ENCODE assay signal across 8 mouse cellular contexts in the genomic region with DNA sequence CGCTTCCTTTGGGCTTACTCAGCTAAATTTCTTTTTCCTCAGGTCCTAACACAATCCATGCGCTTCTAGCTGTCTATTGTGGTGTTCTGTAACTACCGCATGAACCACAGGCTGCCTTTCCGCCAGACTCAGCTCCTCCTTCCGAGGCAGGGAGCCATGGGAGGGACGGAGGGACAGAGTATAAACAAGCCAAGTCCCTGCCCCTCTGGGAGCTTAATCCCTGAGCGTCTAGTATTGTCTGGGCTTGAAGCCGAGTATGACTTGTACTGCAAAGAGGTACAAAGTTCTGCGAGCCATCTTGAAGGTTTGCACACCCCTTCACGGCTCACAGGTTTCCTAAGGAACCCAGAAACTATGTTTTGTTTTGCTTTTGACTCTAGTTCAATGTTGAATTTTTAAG. TPM values are rescaled to one million over a fixed set of nuclear protein-coding genes. Genes with fewer than 3 reads are reported as not detected.
DNase-seq lines count a peak whose midpoint lies in the region; TF ChIP-seq lines count a peak whose summit lies in the region.

No protein-coding gene starts in this region.

- TF ChIP-seq CTCF in MEL (IDR thresholded peaks at IDR 0.05 in 2 of 3, conservative IDR thresholded peaks at IDR 0.05 in 1 of 3; ENCODE audit: control insufficient read depth in 1 of 3, insufficient read depth in 1 of 3, low read depth in 2 of 3, low read length in 3 of 3, poor library complexity in 1 of 3, severe bottlenecking in 1 of 3): no peak
- TF ChIP-seq CTCF in layer of hippocampus, adult 2 months (conservative IDR thresholded peaks at IDR 0.05): 0 out of 2 replicates have a peak, but pooled peaks have one; percentile 8

- H3K4me3 ChIP-seq in MEL (ENCODE audit: control insufficient read depth in 1 of 2, insufficient read depth in 1 of 2, low read depth in 2 of 2, low read length in 2 of 2): peak overlapping the region; percentile 74 to 75
- H3K4me3 ChIP-seq in layer of hippocampus, adult 2 months: peak overlapping the region; percentile 64

- TF ChIP-seq POLR2A in MEL (IDR thresholded peaks at IDR 0.05; ENCODE audit: control insufficient read depth in 1 of 2, insufficient read depth in 1 of 2, low read depth in 1 of 2, low read length in 2 of 2, poor library complexity in 1 of 2): no peak

- no peaks in the 10 kb centered on the region for H3K27me3 ChIP-seq in MEL (ENCODE audit: control insufficient read depth in 1 of 2, insufficient read depth in 2 of 2, low read length in 2 of 2)

- H3K4me1 ChIP-seq in MEL (ENCODE audit: control insufficient read depth in 1 of 2, insufficient read depth in 2 of 2, low read length in 2 of 2): peaks cover 16 to 33% of the 10 kb centered on the region in 2 experiments

- TF ChIP-seq EP300 in MEL (IDR thresholded peaks at IDR 0.05; ENCODE audit: low read depth in 1 of 2, low read length in 2 of 2): no peak

- peaks cover 0 to 31% of the 10 kb centered on the region in 2 experiments; a peak in 2 of 4 replicates for H3K36me3 ChIP-seq in MEL (ENCODE audit: control insufficient read depth in 1 of 2, insufficient read depth in 2 of 2, low read length in 2 of 2)

- H3K79me2 ChIP-seq in MEL (ENCODE audit: control insufficient read depth, insufficient read depth, low read length, poor library complexity): peaks cover 6% of the 10 kb centered on the region

- DNase-seq in MEL (ENCODE audit: low read depth, low spot score): peak; percentile 80
- DNase-seq in cerebellum, adult 18-20 months: peak; percentile 78 to 87
- peak; percentile 53 for DNase-seq in forelimb bud, embryonic 11.5 days (ENCODE audit: low read depth, low spot score)
- DNase-seq in heart, postnatal 4 days: peak; percentile 94
- peak; percentile 72 to 81 for DNase-seq in layer of hippocampus, adult 2 months (ENCODE audit: low spot score in 2 of 2)
- peak; percentile 94 to 97 for DNase-seq in lung, adult 18-20 months
- DNase-seq in ovary, postnatal 14 days (ENCODE audit: low spot score): peak; percentile 85
- DNase-seq in thymus, postnatal 25 days: peak; percentile 28

- peak overlapping the region; percentile 67 for H3K9ac ChIP-seq in MEL (ENCODE audit: control insufficient read depth, low read depth, low read length, poor library complexity, severe bottlenecking)

- H3K27ac ChIP-seq in MEL (ENCODE audit: control insufficient read depth, low read depth, low read length): peak overlapping the region; percentile 45
- H3K27ac ChIP-seq in layer of hippocampus, adult 2 months: peak overlapping the region; percentile 97

- no peaks in the 10 kb centered on the region for H3K9me3 ChIP-seq in MEL (replicated peaks; ENCODE audit: insufficient read depth, low read length)

- no peak for TF ChIP-seq RAD21 in MEL (IDR thresholded peaks at IDR 0.05; ENCODE audit: low read depth, low read length)

TF ChIP-seq in MEL, 35 proteins besides CTCF, POLR2A, EP300 and RAD21:
- no peak for TF ChIP-seq CHD2 (IDR thresholded peaks at IDR 0.05; ENCODE audit: low read length)
- TF ChIP-seq ZNF384 (IDR thresholded peaks at IDR 0.05; ENCODE audit: low read depth, low read length): no peak
- no peak for TF ChIP-seq NELFE (IDR thresholded peaks at IDR 0.05; ENCODE audit: low read depth, low read length)
- no peak for TF ChIP-seq CHD1 (IDR thresholded peaks at IDR 0.05; ENCODE audit: low read depth, low read length)
- no peak for TF ChIP-seq MAZ (IDR thresholded peaks at IDR 0.05; ENCODE audit: low read depth, low read length)
- no peak for TF ChIP-seq SMC3 (IDR thresholded peaks at IDR 0.05; ENCODE audit: low read depth, low read length)
- TF ChIP-seq ZMIZ1 (IDR thresholded peaks at IDR 0.05; ENCODE audit: low read depth, low read length): no peak
- peak; percentile 74; the same call in 1 of the 2 replicates for TF ChIP-seq MXI1 (IDR thresholded peaks at IDR 0.05; ENCODE audit: low read depth, low read length)
- 0 out of 2 replicates have a peak, but pooled peaks have one; percentile 18 for TF ChIP-seq MAX (IDR thresholded peaks at IDR 0.05; ENCODE audit: low read length)
- TF ChIP-seq USF2 (IDR thresholded peaks at IDR 0.05; ENCODE audit: borderline replicate concordance in 1 of 2, insufficient read depth in 1 of 2, low read depth in 1 of 2, low read length in 2 of 2): no peak
- TF ChIP-seq ETS1 (IDR thresholded peaks at IDR 0.05; ENCODE audit: low read depth, low read length): no peak
- no peak for TF ChIP-seq TBP (IDR thresholded peaks at IDR 0.05; ENCODE audit: low read depth, low read length)
- TF ChIP-seq BHLHE40 (IDR thresholded peaks at IDR 0.05; ENCODE audit: borderline replicate concordance, low read depth, low read length): 0 out of 2 replicates have a peak, but pooled peaks have one; percentile 23
- no peak for TF ChIP-seq HCFC1 (IDR thresholded peaks at IDR 0.05; ENCODE audit: low read depth, low read length)
- TF ChIP-seq E2F4 (IDR thresholded peaks at IDR 0.05; ENCODE audit: borderline replicate concordance, low read depth, low read length): no peak
- TF ChIP-seq TAL1 (IDR thresholded peaks at IDR 0.05; ENCODE audit: low read length): no peak
- TF ChIP-seq MYB (IDR thresholded peaks at IDR 0.05; ENCODE audit: low read depth, low read length): no peak
- no peak for TF ChIP-seq POLR2AphosphoS2 (IDR thresholded peaks at IDR 0.05; ENCODE audit: low read length)
- no peak for TF ChIP-seq KAT2A (conservative IDR thresholded peaks at IDR 0.05; ENCODE audit: low read depth, low read length)
- no peak for TF ChIP-seq NRF1 (IDR thresholded peaks at IDR 0.05; ENCODE audit: insufficient read depth, low read depth, low read length, poor library complexity, severe bottlenecking)
- peak; percentile 10; the same call in 1 of the 2 replicates for TF ChIP-seq SIN3A (IDR thresholded peaks at IDR 0.05; ENCODE audit: low read length)
- no peak for TF ChIP-seq ZKSCAN1 (IDR thresholded peaks at IDR 0.05; ENCODE audit: low read depth, low read length)
- no peak for TF ChIP-seq UBTF (IDR thresholded peaks at IDR 0.05; ENCODE audit: borderline replicate concordance, insufficient read depth, low read depth, low read length)
- TF ChIP-seq MAFK (IDR thresholded peaks at IDR 0.05; ENCODE audit: borderline replicate concordance, low read depth, low read length): no peak
- no peak; the same call in 1 of the 2 replicates for TF ChIP-seq USF1 (IDR thresholded peaks at IDR 0.05; ENCODE audit: low read depth, low read length)
- TF ChIP-seq JUND (IDR thresholded peaks at IDR 0.05; ENCODE audit: low read depth, low read length): no peak
- TF ChIP-seq ELF1 (IDR thresholded peaks at IDR 0.05; ENCODE audit: low read depth, low read length): 0 out of 2 replicates have a peak, but pooled peaks have one; percentile 5
- TF ChIP-seq RCOR1 (IDR thresholded peaks at IDR 0.05; ENCODE audit: low read depth, low read length): no peak

RNA-seq across cellular contexts. Expression of a gene that starts 7.9 kb away (rescaled TPM):
- total RNA-seq in MEL (2012; rRNA removed): 11.6 and 12.3 TPM in 2 replicates
- 10 to 100 TPM in 1 of 2 experiments, not detected in 1; 21.7 TPM for polyA plus RNA-seq in MEL (2012; ENCODE audit: insufficient read depth in 1 of 2, insufficient read length in 2 of 2, low read depth in 1 of 2, low replicate concordance in 2 of 2, missing spikeins in 1 of 2)
- 10 to 100 TPM; 38.5 to 40.5 TPM for total RNA-seq in heart, postnatal 4 days (2021)
- 100 to 1,000 TPM; 273 to 304 TPM for total RNA-seq in layer of hippocampus, adult 2 months (2021)

RNA-seq across cellular contexts. Expression of a gene that starts 48.4 kb away (rescaled TPM):
- total RNA-seq in MEL (2012; rRNA removed): 21.6 and 23.5 TPM in 2 replicates
- 10 to 100 TPM in 1 of 2 experiments, not detected in 1; 20.7 TPM for polyA plus RNA-seq in MEL (2012; ENCODE audit: insufficient read depth in 1 of 2, insufficient read length in 2 of 2, low read depth in 1 of 2, low replicate concordance in 2 of 2, missing spikeins in 1 of 2)
- 10 to 100 TPM; 24.1 to 32.3 TPM for total RNA-seq in heart, postnatal 4 days (2021)
- total RNA-seq in layer of hippocampus, adult 2 months (2021): 10 to 100 TPM; 28.6 to 38.4 TPM

Comparison
In these comparisons a context has a peak if more than half of its experiments do, and no peak if none do; other contexts are left out.
1. Peak in every context shown above with its lines: DNase-seq, H3K4me3 ChIP-seq and H3K27ac ChIP-seq.
2. DNase-seq: peak in every context shown above with its lines; median percentile 96 in lung, adult 18-20 months; 94 in heart, postnatal 4 days; 85 in ovary, postnatal 14 days; 82 in cerebellum, adult 18-20 months; 80 in MEL; 76 in layer of hippocampus, adult 2 months; 53 in forelimb bud, embryonic 11.5 days; 28 in thymus, postnatal 25 days.
3. RNA of a gene that starts 7.9 kb away (total RNA-seq): 273 to 304 TPM in layer of hippocampus, adult 2 months; 38.5 to 40.5 TPM in heart, postnatal 4 days and 11.6 to 12.3 TPM in MEL; every median in the first group is over 4 times any median in the second.